Mouse (Mus musculus) midbrain, embryonic 16.5 days (tissue): ENCODE results near the gene Tspan32. TPM values are rescaled to one million over a fixed set of nuclear protein-coding genes. Genes with fewer than 3 reads are reported as not detected.

Source experiments
- ATAC-seq: fragments of 200-750 bp; cut with Nextera tagmentation; 2 replicates; pipeline ENCODE4 v1.8.0; 2017; ENCODE audit warnings: moderate TSS enrichment
- H3K27ac ChIP-seq: fragments of 300-500 bp; sonication (generic); 2 replicates; pipeline ENCODE4 v1.5.1; 2014; ENCODE audit warnings: mild to moderate bottlenecking, low read length, mixed read lengths
- H3K27me3 ChIP-seq: fragments of 300-500 bp; sonication (generic); 2 replicates; pipeline ENCODE4 v1.6.1; 2014; ENCODE audit warnings: low read depth, low read length, mixed read lengths; ENCODE audit not compliant: control insufficient read depth, insufficient read depth
- H3K36me3 ChIP-seq: fragments of 300-500 bp; sonication (generic); 2 replicates; pipeline ENCODE4 v1.6.1; 2014; ENCODE audit warnings: mild to moderate bottlenecking, low read length, moderate library complexity, mixed read lengths; ENCODE audit not compliant: control insufficient read depth, insufficient read depth
- H3K4me1 ChIP-seq: fragments of 300-500 bp; sonication (generic); 2 replicates; pipeline ENCODE4 v1.6.1; 2014; ENCODE audit warnings: mild to moderate bottlenecking, low read length, mixed read lengths; ENCODE audit not compliant: control insufficient read depth, insufficient read depth
- H3K4me2 ChIP-seq: fragments of 300-500 bp; sonication (generic); 2 replicates; pipeline ENCODE4 v1.6.1; 2014; ENCODE audit warnings: mild to moderate bottlenecking, low read length, mixed read lengths
- H3K4me3 ChIP-seq: fragments of 300-500 bp; sonication (generic); 2 replicates; pipeline ENCODE4 v1.5.1; 2014; ENCODE audit warnings: low read depth, mild to moderate bottlenecking, low read length, moderate library complexity, mixed read lengths
- H3K9ac ChIP-seq: fragments of 300-500 bp; sonication (generic); 2 replicates; pipeline ENCODE4 v1.6.1; 2014; ENCODE audit warnings: low read depth, low read length, mixed read lengths
- H3K9me3 ChIP-seq: fragments of 300-500 bp; sonication (generic); replicated peaks from 2 replicates; pipeline ENCODE4 v1.6.1; 2014; ENCODE audit warnings: mild to moderate bottlenecking, low read length, mixed read lengths; ENCODE audit not compliant: control insufficient read depth, poor library complexity, severe bottlenecking
- WGBS: fragments of 180-500 bp; shearing (Covaris S2); extraction: QIAGEN DNeasy Blood & Tissue Kit; methylation state at CpG from one replicate; pipeline ENCODE4 v1.1.7; 2014; 5-methylcytosine and 5-hydroxymethylcytosine counted together
- polyA plus RNA-seq: library from polyadenylated mRNA; unstranded; fragments of >200 nt; fragmentation: Nextera tagmentation; extraction: Ambion mirVana; gene quantifications from 2 replicates; pipeline ENCODE4 v1.2.1, GENCODE M21; 2015

The Tspan32 gene
- polyA plus RNA-seq, 1 experiment from 2014 or later: 0.48 TPM

GRCm38 (mm10) chr7:143006097-143006755 is 1.4 kb downstream of the Tspan32 start:
- H3K9ac ChIP-seq: no peak overlapping the region
- H3K4me3 ChIP-seq: no peak overlapping the region
- no peaks in the 10 kb centered on the region for H3K9me3 ChIP-seq
- 78% methylated on average over 2 of the region's 2 CpGs for WGBS
- no peaks in the 10 kb centered on the region for H3K27me3 ChIP-seq
- ATAC-seq: no peak
- 0 out of 2 replicates have a peak, but pooled peaks cover 2% of the 10 kb centered on the region for H3K4me1 ChIP-seq
- H3K4me2 ChIP-seq: no peak overlapping the region
- no peak overlapping the region for H3K27ac ChIP-seq
- H3K36me3 ChIP-seq: no peaks in the 10 kb centered on the region

DNA sequence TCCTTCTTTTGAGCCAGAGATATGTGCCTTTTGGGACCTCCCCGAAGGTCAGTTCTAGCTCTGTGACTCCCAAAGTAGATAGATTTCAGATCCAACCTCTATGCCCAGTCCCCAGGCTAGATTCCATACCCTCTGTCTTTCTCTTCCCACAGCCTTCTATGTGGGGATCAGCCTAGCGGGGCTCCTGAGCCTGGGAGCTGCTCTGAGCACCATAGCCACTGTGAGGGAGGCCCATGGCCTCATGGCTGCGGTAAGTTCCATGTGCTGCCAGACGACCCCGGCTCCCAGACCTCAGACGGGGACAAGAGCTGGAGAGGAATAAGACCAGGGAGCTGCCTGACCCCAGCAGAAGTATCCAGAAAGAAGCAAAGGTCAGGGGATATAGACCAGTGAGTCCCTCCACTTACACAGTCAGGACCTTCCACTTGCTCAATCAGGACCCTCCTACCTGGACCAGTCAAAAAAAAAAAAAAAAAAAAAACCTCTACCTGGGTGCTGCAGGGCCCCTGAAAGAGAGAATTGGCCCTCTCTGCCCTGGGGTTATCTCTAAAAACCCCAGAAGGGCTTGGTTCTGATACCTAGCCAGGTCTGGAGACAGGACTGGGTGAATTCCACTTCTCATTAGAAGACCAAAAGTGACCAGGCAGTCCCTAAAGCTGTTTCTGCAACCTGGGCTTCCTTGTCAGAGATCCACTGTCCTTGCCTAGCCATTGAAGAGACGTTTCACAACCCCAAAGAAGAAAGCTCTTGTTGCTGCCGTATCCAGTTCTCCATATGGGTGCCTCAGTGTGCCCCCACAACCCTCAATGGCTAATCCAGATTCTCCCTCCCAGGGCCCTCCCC is 2.1 kb downstream of the Tspan32 start:
- ATAC-seq: no peak
- WGBS: 92% methylated on average over 8 of the region's 8 CpGs
- H3K4me3 ChIP-seq: no peak overlapping the region
- no peak overlapping the region for H3K9ac ChIP-seq
- H3K27ac ChIP-seq: no peak overlapping the region
- no peak overlapping the region for H3K4me2 ChIP-seq
- no peaks in the 10 kb centered on the region for H3K36me3 ChIP-seq
- H3K4me1 ChIP-seq: 0 out of 2 replicates have a peak, but pooled peaks cover 2% of the 10 kb centered on the region
- no peaks in the 10 kb centered on the region for H3K27me3 ChIP-seq
- no peaks in the 10 kb centered on the region for H3K9me3 ChIP-seq

- no peaks in the 10 kb centered on the region for H3K36me3 ChIP-seq
- H3K4me2 ChIP-seq: no peak overlapping the region
- WGBS: 37% methylated on average over 17 of the region's 17 CpGs
- H3K4me1 ChIP-seq: 0 out of 2 replicates have a peak, but pooled peaks cover 2% of the 10 kb centered on the region
- ATAC-seq: peak; percentile 80
- H3K4me3 ChIP-seq: no peak overlapping the region
- no peaks in the 10 kb centered on the region for H3K27me3 ChIP-seq
- no peaks in the 10 kb centered on the region for H3K9me3 ChIP-seq
- H3K9ac ChIP-seq: no peak overlapping the region
- H3K27ac ChIP-seq: peak overlapping the region; percentile 39; the same call in 1 of the 2 replicates
These were observed 2.9 kb downstream of the Tspan32 start for GRCm38 (mm10) chr7:143007599-143008369.

DNA sequence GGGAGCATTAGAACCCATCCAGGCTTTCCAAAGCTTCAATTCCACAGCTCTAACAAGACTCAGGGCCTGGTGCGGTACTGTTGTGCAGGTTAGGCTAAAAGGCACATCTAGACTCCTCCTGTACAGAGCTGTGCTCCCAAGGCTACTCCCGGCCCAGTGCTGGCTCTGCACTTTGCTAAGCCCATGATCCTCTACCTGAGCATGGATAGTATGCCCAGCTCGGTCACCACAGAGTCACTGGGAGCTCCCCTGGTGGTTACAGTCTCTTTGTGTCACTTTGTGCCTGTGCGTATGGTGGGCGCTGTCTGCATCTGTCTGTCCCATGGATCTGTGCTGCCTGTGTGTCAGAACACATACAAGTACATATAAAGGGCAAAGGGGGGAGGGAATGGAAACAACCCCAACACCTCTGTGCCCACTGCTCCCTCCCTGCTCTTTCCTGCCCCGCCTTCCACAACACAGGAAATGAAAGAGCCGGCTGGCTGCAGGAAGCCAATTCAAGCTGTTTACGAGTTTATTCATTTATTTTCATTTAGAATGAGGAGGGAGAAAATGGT is 3.6 kb downstream of the Tspan32 start:
- H3K9me3 ChIP-seq: no peaks in the 10 kb centered on the region
- peak; percentile 21; the same call in 1 of the 2 replicates for ATAC-seq
- WGBS: 66% methylated on average over 8 of the region's 8 CpGs
- 0 out of 2 replicates have a peak, but pooled peaks cover 2% of the 10 kb centered on the region for H3K4me1 ChIP-seq
- no peak overlapping the region for H3K4me3 ChIP-seq
- H3K27me3 ChIP-seq: no peaks in the 10 kb centered on the region
- H3K4me2 ChIP-seq: no peak overlapping the region
- H3K36me3 ChIP-seq: no peaks in the 10 kb centered on the region
- H3K27ac ChIP-seq: peak overlapping the region; percentile 39; the same call in 1 of the 2 replicates
- no peak overlapping the region for H3K9ac ChIP-seq

GRCm38 (mm10) chr7:143008996-143009665 is 4.3 kb downstream of the Tspan32 start:
- WGBS: 59% methylated on average over 3 of the region's 4 CpGs
- Histone ChIP-seq H3K27ac (no peak overlapping the region), H3K4me3 (no peak overlapping the region), H3K36me3 (no peaks in the 10 kb centered on the region), H3K4me2 (no peak overlapping the region), H3K9ac (no peak overlapping the region), H3K4me1 (0 out of 2 replicates have a peak, but pooled peaks cover 2% of the 10 kb centered on the region), H3K9me3 (no peaks in the 10 kb centered on the region), H3K27me3 (no peaks in the 10 kb centered on the region)
- ATAC-seq: no peak

DNA sequence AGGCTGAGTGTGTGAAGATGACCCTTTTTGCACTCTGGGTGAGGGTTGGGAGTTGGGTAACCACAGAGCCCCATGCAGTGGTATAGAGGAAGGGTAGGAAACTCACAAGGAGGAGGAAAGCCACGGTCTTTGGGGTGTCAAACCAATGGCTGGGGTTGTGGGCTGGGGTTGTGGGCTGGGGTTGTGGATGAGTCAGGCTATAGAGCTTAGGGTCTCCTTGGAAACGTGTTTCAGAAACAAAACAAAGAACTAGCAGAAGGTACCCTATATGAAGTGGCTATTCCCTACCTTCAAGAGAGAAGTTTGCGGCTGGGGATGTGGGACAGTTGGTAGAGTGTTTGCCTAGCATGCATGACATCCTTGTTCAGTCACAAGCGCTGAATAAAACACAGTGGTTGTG is 5.2 kb downstream of the Tspan32 start:
- H3K9ac ChIP-seq: no peak overlapping the region
- H3K4me1 ChIP-seq: 0 out of 2 replicates have a peak, but pooled peaks cover 2% of the 10 kb centered on the region
- no peak for ATAC-seq
- no peak overlapping the region for H3K27ac ChIP-seq
- H3K36me3 ChIP-seq: no peaks in the 10 kb centered on the region
- H3K27me3 ChIP-seq: no peaks in the 10 kb centered on the region
- no peak overlapping the region for H3K4me2 ChIP-seq
- 88% methylated on average over 4 of the region's 4 CpGs for WGBS
- no peaks in the 10 kb centered on the region for H3K9me3 ChIP-seq
- no peak overlapping the region for H3K4me3 ChIP-seq

- no peaks in the 10 kb centered on the region for H3K36me3 ChIP-seq
- no peak for ATAC-seq
- no peak overlapping the region for H3K9ac ChIP-seq
- H3K4me3 ChIP-seq: no peak overlapping the region
- no peaks in the 10 kb centered on the region for H3K9me3 ChIP-seq
- no peak overlapping the region for H3K4me2 ChIP-seq
- no peaks in the 10 kb centered on the region for H3K27me3 ChIP-seq
- no peak overlapping the region for H3K27ac ChIP-seq
- 94% methylated on average over 1 of the region's 1 CpGs for WGBS
- peaks cover 7% of the 10 kb centered on the region; the same call in 1 of the 2 replicates for H3K4me1 ChIP-seq
These were observed 6.4 kb downstream of the Tspan32 start for GRCm38 (mm10) chr7:143011226-143011625.

DNA sequence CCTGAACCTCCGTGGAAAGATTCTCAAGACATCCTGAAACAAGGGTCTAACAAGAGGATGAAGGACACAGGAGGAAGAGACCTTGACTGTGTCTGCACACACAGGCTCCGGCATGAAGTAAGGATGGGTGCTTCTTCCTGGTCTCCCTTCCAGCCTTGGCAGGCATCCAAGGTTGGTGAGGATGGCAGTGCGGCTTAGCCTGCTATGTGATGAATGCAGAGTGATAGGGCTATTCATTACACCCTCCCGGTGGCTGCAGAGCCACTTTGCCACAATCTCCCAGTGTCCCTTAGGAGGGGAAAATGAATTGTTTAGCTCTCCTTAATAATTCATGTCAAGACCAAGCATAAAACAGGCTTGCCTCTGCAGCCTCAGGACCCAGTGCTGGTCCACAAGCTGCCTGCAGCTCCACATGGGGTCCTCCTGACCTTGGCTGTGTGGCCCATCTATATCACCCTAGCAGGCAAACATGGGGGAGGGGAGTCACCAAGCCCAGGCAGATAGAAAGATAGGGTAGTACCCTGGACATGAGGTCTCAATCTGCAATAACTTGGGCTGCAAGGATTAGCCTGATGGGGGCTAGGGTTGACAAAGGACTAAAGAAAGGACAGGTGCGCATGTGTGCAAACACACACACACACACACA is 7.5 kb downstream of the Tspan32 start:
- ATAC-seq: no peak
- 51% methylated on average over 5 of the region's 5 CpGs for WGBS
- Histone ChIP-seq H3K4me2 (no peak overlapping the region), H3K4me1 (peaks cover 7% of the 10 kb centered on the region), H3K4me3 (no peak overlapping the region), H3K36me3 (no peaks in the 10 kb centered on the region), H3K27ac (no peak overlapping the region), H3K27me3 (no peaks in the 10 kb centered on the region), H3K9ac (no peak overlapping the region), H3K9me3 (no peaks in the 10 kb centered on the region)
